Mouse (Mus musculus) neural tube, embryonic 11.5 days (tissue): Measurements from ENCODE around the gene Rbm17. TPM values are rescaled to one million over a fixed set of nuclear protein-coding genes. Genes with fewer than 3 reads are reported as not detected.

Source experiments
- polyA plus RNA-seq: library from polyadenylated mRNA; unstranded; fragments of >200 nt; fragmentation: Nextera tagmentation; extraction: Ambion mirVana; gene quantifications from 2 replicates; pipeline ENCODE4 v1.2.1, GENCODE M21; 2014

Gene Rbm17
- polyA plus RNA-seq, 1 experiment from 2014 or later: 192 TPM

Other genes with a start within 250 kb of the Rbm17 start
- gene Pfkfb3, start 50.1 kb downstream of the Rbm17 start, polyA plus RNA-seq: 15.9 and 18.6 TPM in 2 replicates
- gene Gm17490, start 22.1 kb upstream of the Rbm17 start, polyA plus RNA-seq: not detected in 2 replicates
- gene Il2ra, start 38.7 kb upstream of the Rbm17 start, polyA plus RNA-seq: not detected in 2 replicates
- gene Il15ra, start 101.1 kb upstream of the Rbm17 start, polyA plus RNA-seq: 0.41 and 0.82 TPM in 2 replicates
- 134 and 136 TPM in 2 replicates for gene Fbh1, start 173.4 kb upstream of the Rbm17 start, polyA plus RNA-seq
- 28.0 and 30.0 TPM in 2 replicates for gene Ankrd16, start 173.7 kb upstream of the Rbm17 start, polyA plus RNA-seq